Mouse (Mus musculus) left cerebral cortex, adult 11 months (tissue): ENCODE data around the gene Gosr2.
"Not testable (repeated sequence)": the region's sequence is repeated elsewhere in the genome, so short reads cannot be mapped to it uniquely, and the experiment has no call there.

Experiments
- DNase-seq: peaks from one replicate; pipeline ENCODE4 v3.0.0; 2022; ENCODE audit warnings: low spot score

The Gosr2 gene

DNA sequence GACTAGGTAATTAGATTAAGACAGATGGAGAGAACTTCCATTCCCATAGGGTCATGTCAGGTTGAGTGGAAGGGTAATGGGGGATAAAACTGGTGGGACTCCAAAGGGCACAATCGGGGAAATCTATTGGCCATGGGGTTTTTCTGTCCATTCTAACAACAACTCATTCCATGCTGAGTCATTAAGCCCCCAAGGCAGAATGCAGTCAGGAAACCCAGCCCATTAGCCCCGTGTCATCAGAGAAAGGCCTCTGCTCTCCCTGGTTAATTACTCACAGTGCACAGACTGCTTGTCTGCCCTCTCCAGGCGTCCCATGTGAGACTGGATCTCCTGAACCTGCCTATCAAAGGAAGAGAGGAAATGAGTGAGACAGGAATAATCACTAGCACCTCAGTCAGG lies 8.7 kb downstream of the Gosr2 start:
- DNase-seq, result no peak

DNA sequence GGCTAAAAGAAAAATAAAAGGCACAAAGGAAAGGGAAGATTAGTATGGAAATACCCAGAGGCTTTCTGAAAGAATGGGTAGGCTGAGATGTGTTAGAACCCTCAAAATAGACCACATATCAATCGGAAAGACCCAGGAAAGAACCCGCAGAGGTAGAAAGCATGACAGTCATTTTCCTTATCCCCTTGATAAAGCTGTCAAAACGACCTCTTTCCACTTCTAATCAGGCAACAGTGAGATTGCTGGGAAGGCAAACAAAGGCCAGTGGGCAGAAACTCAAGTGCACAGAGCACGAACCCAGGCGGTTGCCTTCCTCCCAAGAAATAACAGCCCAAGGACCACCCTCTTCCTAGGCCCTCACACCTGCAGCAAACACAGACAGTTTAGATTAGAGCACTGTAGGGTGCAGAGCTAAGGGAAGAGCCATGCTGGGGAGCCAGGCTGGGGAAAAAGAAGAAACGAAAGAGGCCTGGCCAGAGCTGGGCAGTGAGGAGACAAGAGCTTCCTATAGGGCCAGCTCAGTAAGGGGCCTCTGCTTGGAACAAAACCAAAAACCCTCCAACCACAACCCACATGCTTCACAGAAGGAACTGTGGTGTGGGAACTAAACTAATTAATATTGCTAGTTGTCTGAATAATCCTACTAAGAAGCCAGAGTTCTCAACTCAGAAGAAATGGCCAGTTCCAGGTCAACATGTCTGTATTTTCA lies 9.3 kb downstream of the Gosr2 start:
- no peak for DNase-seq

DNA sequence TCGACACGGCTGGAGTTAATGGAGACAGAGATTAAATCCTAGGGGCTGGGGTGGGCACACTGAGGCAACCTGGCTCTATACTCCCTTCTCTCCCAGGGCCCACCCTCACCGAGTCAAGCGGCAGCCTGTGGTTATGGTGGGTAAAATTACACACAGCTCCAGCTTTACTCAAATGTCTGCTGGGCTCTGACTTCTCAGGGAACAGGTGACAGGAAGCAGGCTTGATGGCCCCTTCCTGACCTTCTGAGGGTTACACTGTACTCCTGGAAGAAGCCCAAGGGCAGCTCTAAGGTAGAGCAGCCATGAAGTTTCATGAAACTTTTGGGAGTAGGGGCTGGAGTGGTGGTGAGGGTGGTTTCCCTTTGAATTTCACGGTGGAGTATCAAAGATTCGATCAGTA lies 11.0 kb downstream of the Gosr2 start:
- DNase-seq, result no peak

DNA sequence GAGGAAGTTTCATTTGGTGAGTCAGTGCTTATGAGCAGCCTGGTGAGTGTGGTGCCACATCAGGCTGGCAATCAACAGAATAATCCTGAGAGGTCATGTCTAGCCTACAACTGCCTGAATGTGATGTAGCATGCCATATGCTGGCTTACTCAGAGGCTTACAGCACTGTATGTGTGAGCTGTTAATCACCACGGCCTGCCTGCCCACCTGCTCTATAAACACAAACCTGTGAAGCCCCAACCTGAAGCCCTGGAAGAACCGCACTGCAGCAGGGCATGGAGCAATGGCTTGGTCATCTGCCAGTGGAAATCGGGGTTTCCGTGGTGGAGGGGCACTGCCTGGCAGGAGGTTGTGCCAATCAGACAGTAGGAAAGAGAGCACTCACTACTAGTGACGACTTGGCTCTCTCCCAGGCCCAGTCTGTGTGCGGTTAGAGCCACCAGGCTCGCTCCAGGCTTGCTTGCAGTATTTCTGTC lies 12.4 kb downstream of the Gosr2 start:
- no peak for DNase-seq

DNA sequence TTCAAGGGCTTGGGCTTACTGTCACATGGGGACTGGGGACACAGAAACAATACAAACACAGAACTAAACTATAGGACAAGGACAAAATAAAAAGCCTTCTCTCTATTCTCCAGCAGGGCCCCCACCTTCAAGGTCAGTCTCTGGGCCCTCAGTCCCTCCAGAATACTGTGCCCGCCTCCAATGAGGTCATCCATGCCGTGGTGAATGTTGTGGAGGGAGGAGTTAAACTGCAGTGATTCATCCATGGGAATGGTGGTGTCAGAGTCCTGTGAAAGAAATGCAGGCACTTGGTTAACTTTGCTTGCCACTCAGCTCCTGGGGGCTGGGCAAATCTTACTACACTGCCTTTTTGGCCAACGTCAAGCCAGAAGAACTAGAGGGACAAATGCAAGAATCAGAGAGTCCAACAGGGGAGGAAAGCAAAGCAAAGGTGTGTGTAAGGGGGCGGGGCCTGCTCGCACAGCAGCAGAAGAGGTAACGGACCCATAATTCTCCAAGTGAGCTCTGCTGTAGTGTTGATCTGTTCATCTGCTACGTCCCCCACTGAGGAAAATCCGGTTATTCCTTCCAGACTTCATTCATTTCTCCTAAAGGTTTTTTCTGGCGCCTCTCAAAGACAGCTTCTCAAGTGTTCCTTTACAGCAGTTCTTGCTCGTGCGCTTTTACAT lies 13.9 kb downstream of the Gosr2 start:
- DNase-seq, result no peak

DNA sequence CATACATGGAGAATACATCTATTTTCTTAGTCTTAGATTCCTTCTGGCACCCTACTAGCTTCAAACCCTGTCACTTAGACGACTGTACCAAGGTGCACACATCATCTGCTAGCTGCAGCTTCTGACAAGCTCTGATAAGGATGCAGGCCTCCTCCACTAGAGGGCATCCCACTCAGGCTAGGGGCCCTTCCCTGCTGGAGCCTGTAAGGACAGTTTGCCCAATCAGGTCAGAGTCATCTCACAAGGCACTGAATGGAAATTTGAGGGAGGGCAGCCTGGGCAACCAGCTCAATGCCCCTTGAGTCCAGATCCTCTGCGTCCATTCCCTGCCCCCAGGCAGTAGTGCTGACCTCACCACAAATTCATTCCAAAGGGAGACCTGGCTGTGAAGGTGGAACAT lies 20.7 kb downstream of the Gosr2 start:
- not testable (repeated sequence) for DNase-seq

DNA sequence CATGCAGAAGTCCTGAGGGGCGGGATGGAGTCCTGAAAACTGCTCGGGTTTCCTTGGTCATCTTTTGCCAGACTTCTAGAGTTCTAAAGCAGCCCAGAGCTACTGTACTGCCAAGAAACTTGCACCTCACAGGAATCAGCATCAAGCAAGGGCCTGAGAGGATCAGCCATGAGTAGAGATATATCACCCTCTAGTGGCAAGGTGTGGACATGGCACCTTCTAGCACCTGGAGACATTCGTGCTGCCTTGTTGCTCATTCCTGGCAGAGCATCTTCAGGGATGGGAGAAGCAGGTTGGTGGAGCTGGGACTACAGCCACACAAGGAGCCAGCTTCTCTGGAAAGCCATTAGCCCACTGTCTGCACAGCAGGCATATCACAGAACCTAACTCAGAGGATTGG lies 22.1 kb downstream of the Gosr2 start:
- DNase-seq, result peak; percentile 73

DNA sequence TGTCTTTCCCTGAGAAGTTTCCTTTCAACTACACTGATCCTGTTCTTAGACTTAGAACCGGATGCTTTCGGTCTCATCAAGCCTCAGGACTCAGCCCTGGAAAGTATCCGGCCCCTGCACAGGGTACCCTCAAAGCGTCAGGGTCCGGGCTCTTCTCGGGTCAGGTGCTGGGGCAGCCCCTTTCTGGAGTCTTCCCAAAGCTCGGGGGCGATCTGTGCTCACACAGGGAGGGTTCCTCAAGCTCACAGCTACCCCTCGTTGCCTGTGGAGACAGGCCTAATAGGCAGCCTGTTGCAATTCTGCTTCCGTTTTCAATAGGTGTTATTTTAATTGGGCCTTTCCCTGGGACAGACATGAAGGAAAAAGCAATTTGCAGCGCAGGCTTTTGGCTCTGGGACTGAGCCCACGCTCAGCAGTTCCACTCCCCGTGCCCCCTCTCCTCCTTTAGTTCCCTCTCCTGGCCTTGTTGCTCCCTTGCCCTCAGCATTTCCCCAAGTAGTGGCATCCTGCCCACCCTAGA lies 30.7 kb downstream of the Gosr2 start:
- no peak for DNase-seq

DNA sequence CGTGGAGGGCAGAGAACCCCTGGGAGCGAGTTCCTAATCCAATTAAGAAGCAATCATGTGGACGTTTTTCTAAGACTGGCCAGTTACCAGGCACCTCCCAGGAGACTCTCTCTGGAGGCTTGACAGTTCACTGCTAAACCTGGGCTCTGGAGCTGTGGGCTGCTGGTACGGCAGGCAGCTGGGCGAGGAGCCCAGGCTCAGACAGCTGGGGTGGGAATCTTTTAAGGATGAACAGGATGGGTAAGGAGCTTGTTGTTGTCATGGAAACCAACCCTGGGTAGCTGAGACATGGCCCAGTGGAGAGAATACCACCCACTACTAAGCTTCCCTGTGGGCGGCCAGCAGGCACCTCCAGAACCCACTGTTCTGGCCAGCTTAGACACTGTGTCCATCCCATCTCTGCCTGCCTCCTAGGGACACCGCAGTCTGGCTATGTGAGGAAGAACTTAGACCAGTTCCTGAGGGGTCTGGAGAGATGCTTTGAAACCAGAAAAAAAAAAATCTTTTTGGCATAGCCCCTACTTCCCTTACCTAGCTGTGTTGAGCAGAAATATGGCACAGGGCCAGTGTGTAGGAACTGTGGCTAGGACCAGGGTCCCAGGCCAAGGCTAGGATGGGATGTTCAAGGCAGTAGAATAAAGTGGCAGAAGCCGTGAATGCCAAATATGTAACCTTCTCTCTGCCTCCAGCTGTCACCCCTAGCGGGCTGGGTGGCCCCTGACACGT lies 31.4 kb downstream of the Gosr2 start:
- peak; percentile 89 for DNase-seq

DNA sequence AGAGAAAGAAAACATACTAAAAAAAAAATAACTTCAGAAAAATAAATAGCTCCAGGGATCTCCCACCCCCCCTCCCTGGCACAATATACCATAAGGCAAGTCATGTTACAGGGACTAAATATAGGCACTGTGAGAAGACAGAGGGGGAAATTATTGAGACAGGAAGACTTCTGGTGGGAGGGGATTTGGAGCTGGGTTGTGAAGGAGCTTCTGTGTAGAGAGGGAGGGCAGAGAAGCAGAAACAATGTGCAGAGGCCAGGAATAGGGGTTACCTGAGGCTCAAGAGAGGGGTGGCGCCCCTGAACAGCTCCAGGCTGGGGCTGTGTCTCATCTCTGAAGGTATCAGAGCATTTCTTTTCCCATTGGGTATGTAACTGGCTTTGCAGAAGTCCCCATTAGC lies 32.0 kb downstream of the Gosr2 start:
- DNase-seq, result peak; percentile 47

DNA sequence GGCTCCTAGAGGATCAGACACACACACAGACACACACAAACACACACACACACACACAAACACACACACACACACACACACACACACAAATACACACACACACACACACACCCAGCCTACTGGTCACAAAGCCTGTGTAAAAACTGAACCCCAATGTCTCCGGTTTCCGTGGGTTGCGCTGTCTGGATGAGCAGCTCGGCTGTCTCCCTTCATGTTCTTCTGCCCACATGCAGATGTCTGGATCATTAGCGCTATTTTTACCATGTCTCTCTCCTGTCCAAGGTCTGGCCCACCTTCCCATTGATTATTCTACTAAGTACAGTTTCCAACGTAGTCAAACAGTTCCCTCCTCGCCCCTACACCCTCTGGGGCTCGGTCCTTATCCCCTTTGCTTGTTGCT lies 34.6 kb downstream of the Gosr2 start:
- no peak for DNase-seq

DNA sequence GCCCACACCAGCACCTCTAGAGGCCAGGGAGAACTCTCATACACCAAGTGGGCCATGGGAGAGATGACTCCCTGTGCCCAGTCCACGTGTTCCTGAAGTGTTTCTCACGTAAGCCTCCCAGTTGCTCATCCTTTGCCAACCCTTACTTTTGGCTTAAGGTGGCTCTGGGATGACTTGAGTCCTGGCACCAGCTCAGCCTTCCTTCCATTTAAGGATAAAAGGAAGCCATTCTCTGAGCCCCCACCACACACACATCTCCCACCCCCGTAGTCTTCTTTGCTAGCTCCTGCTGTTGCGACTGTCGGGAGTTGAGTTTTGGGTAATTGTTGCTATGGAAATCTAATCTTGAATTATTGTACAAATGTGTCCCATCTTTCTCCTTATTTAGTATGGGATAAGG lies 35.2 kb downstream of the Gosr2 start:
- DNase-seq, result peak; percentile 72

DNA sequence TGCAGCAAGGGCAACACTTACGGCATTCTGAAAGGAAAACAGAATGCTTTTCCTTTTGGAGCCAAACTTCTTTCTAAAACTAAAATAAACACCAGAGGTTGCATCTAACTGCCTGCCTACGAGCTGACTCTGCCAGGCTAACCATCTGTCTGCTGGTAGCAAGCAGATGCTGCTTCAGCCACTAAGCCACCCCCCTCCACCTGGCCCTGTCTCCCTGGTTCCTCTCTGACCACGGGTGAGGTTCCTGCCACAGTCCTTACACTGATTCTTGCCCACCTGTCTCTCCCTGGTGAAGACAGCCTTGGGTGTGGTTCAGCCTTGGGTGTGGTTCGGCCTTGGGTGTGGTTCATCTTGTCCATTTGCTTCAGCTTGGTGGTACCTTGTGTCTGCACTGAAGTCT lies 35.8 kb downstream of the Gosr2 start:
- peak; percentile 53 for DNase-seq

DNA sequence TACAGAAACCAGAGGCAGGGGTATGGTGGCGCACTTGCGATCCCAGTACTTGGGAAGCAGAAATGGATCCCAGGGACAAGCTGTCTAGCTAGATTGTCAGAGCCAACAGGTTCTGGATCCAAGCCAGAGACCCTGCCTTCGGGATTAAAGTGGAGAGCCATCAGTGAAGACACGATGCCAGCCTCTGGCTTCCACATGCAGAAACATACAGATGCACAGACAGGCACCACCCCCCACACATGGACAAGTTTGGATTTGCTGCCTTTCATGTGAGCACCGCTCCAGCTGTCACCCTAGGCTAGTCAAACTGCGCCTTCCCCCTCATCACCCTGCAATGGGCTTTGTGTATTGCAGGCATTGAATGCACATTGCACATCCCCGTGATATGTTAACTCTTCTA lies 39.5 kb downstream of the Gosr2 start:
- DNase-seq, result no peak

DNA sequence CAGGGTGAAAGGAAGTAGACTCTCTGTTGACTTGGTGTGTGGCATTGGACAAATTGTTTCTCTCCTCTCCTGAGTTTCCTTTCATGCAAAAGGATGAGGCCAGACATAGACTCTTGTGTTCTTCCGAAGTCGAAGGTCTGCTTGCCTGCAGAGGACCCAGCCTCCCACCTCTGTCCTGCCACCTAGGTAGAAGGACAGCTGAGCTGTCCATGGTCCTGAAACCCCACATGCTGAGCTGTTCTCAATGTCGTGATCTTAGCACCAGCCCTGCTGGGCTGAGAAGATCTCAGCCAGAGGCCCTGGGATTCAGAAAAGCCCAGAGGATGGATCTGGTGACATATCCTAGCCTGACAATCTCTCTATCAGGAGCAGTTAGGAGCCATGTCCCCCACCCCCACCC lies 41.2 kb downstream of the Gosr2 start:
- DNase-seq, result no peak

DNA sequence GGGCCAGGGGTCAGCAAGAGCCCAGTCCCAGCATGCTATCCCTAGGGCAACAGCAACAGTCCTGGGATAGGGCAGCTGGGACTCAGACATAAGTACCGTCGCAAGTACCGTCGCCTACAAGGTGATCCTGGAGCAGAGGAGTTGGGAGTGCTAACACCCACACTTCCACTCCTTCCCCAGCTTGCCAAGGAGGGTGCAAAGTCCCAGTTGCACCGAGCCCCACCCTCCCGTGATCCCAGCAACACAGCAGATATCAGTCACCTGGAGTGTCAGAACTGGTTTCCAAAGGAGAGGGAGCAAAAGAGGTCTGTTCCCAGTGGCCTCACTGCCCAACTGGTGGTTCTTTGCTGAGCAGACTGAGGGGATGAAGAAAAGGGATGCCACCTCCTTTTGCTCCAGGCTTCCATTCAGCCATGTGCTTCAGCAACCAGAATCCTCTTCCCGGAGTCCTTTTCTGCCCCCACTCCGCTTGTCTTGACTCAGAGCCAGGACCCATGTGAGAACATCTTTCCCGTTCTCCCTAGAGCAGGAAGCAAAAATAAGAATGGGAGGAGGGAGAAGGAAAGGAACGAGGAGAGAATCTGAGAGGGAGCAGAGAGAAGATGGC lies 44.2 kb downstream of the Gosr2 start:
- DNase-seq, result peak; percentile 46

DNA sequence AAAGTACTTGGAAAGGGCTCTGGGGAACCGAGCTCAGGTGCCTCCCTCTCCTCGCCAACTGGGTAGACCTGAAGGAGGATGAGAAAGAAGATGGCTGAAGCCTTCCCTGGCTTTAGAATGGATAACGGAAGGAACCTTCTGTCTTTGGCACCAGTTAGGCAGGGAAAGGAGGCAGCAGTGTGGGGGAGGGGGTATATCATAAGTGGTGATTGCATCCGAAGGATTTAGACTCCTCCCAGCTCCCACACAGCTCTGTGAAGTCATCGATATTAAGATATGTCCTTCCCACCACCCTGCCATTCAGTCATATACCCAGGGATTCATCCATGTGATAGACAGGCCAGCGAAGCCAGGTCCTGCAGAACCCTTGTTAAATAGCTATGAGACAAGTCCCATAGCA lies 46.3 kb downstream of the Gosr2 start:
- peak; percentile 45 for DNase-seq

DNA sequence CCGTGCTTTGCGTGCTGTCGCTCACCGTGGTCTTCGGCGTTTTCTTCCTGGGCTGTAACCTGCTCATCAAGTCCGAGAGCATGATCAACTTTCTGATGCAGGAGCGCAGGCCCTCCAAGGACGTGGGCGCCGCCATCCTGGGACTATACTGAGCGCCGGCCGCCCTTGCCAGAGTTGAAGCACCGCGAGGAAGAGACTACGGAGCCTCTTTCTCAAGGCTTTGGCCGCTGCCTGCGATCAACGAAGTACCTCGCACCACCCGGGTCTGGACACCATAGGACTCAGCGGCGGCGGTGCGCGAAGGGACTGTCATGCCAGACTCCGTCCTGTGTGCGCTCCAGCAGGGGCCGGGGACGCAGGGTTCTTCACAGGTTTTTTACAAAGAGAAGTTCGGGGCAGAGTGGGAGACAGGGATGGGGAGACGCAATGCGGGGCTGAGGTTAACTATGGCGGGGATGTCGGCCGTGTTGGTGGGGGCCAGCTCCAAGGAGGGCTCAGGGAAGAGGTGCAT lies 47.7 kb downstream of the Gosr2 start:
- no peak for DNase-seq

DNA sequence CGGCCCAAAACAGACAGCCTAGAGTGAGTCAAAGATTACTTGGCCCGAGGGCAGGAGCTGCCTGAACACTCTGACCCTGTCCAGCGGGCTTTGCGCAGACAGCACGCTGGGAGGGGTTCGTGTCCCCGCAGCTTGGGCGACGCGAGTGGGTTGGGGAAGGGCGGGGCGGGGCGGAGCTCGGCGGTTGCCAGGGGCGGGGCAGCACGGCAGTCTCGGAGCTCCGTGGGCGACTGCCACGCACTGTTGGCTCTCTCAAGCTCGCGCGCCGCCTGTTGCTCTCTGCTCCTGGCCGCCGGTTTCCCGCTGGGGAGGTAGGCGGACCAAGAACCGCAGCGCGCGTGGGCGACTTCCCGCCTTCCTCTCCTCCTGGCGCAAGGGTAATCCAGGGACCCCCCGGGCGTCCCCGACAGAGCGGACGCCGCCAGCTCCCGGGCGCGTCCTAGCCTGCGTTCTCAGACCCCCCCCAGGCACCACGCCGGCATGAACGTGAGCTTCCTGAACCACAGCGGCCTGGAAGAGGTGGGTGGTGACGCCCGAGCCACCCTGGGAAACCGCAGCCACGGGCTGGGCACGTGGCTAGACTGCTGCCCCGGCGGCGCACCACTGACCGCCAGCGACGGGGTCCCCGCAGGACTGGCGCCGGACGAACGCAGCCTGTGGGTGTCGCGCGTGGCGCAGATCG lies 48.3 kb downstream of the Gosr2 start, which contains the start of gene Rprml:
Rprml (plus strand) TSS at position 270 of the 682 bp plus-strand sequence.
- DNase-seq, result peak; percentile 71

DNA sequence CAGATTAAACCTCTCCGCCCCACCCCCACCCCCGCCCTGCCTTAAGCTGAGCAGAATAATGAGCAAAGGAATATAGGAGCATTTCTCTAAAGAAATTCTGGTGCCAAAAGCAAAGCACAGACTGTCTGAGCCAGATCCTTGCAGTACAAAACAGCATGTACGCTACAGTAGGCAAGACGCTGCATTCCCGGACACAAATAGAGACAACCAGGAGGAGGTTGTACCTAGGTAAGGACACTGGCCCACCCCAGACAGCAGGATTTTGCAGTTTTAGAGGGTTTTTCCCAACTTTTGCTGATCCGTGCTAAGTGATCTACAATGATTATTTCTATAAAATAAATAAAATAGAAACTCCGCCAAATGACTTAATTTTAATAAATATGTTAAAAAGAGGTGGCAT lies 49.0 kb downstream of the Gosr2 start:
- DNase-seq, result no peak

DNA sequence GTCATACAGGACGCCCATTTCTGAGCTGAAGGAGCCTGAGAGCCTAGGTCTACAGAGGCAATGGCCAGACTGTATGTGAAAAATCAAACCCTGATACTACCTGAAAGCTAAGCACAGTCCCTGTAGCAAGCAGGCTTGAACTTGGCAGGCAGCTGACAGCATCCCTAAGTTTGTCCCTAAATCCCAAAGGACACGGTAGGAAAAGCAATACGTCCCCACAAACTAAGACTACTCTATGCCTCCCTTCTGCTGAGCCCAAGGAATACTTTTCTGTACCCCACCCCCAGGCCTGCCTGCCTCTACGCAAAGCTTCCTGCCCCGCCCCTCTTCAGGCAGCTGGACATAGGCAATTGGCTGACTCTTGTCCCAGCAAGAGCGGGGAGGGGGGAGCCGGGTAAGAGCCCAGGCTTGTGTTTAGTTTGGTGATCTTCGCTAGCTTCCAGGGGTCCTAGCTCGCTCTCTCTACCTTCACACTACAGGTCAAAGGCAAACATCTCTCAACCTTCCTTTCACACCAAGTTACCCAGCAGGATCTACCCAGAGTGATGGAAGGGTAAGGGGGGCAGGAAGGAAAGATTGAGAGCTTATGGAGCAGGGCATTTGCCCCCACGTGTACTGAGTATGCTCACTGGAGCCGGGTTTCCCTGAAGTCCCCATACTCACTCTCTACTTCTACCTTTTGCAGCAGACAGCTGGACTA lies 49.6 kb downstream of the Gosr2 start:
- DNase-seq, result no peak
